Mouse (Mus musculus) MEL (cell line): ENCODE measurements around the gene Pomt2.

Experiments
- CTCF ChIP-seq, 3 experiments: IDR thresholded peaks in 2 of 3; conservative IDR thresholded peaks in 1 of 3; 2 replicates each; pipeline ENCODE4 v1.5.1; 2011 to 2012; ENCODE audit warnings: low read length in 3 of 3, low read depth in 2 of 3, mild to moderate bottlenecking in 2 of 3, improper control_type of control experiment in 1 of 3, inconsistent platforms in 1 of 3, mixed read lengths in 1 of 3, moderate library complexity in 1 of 3; ENCODE audit not compliant: control insufficient read depth in 1 of 3, insufficient read depth in 1 of 3, poor library complexity in 1 of 3, severe bottlenecking in 1 of 3
- ELF1 ChIP-seq: IDR thresholded peaks from 2 replicates; pipeline ENCODE4 v1.6.1; 2014; ENCODE audit warnings: low read depth, mild to moderate bottlenecking, inconsistent platforms, low read length, improper control_type of control experiment, moderate library complexity
- EP300 ChIP-seq, 2 experiments: IDR thresholded peaks; 2 replicates each; pipeline ENCODE4 v1.6.1; 2011; ENCODE audit warnings: improper control_type of control experiment in 2 of 2, low read length in 2 of 2, low read depth in 1 of 2, mild to moderate bottlenecking in 1 of 2
- MEF2A ChIP-seq: IDR thresholded peaks from 2 replicates; pipeline ENCODE4 v1.6.1; 2014; ENCODE audit warnings: low read depth, mild to moderate bottlenecking, inconsistent platforms, low read length, improper control_type of control experiment; ENCODE audit not compliant: poor library complexity, insufficient replicate concordance, severe bottlenecking; ENCODE audit errors: extremely low read depth
- POLR2A ChIP-seq, 2 experiments: IDR thresholded peaks; 2 replicates each; pipeline ENCODE4 v1.6.1; 2011 to 2012; ENCODE audit warnings: low read length in 2 of 2, mild to moderate bottlenecking in 2 of 2, control low read depth in 1 of 2, improper control_type of control experiment in 1 of 2, low read depth in 1 of 2, moderate library complexity in 1 of 2; ENCODE audit not compliant: control insufficient read depth in 1 of 2, insufficient read depth in 1 of 2, poor library complexity in 1 of 2
- POLR2AphosphoS5 ChIP-seq: IDR thresholded peaks from 2 replicates; pipeline ENCODE4 v1.6.1; 2012; ENCODE audit warnings: low read depth, borderline replicate concordance, mild to moderate bottlenecking, inconsistent platforms, low read length, moderate library complexity, mixed read lengths
- RAD21 ChIP-seq: IDR thresholded peaks from 2 replicates; pipeline ENCODE4 v1.6.1; 2011; ENCODE audit warnings: mild to moderate bottlenecking, low read depth, low read length, improper control_type of control experiment
- RCOR1 ChIP-seq: IDR thresholded peaks from 2 replicates; pipeline ENCODE4 v1.6.1; 2012; ENCODE audit warnings: low read depth, mild to moderate bottlenecking, inconsistent platforms, low read length, improper control_type of control experiment
- TAL1 ChIP-seq: IDR thresholded peaks from 2 replicates; pipeline ENCODE4 v1.6.1; 2012; ENCODE audit warnings: mild to moderate bottlenecking, inconsistent platforms, low read length, moderate library complexity, mixed read lengths
- TBP ChIP-seq: IDR thresholded peaks from 2 replicates; pipeline ENCODE4 v1.8.0; 2011; ENCODE audit warnings: low read depth, low read length, improper control_type of control experiment
- TCF12 ChIP-seq: IDR thresholded peaks from 2 replicates; pipeline ENCODE4 v1.6.1; 2014; ENCODE audit warnings: low read depth, mild to moderate bottlenecking, inconsistent platforms, low read length, improper control_type of control experiment, moderate library complexity
- ZC3H11A ChIP-seq: IDR thresholded peaks from 2 replicates; pipeline ENCODE4 v1.6.1; 2012; ENCODE audit warnings: low read depth, mild to moderate bottlenecking, inconsistent platforms, low read length, improper control_type of control experiment

DNA sequence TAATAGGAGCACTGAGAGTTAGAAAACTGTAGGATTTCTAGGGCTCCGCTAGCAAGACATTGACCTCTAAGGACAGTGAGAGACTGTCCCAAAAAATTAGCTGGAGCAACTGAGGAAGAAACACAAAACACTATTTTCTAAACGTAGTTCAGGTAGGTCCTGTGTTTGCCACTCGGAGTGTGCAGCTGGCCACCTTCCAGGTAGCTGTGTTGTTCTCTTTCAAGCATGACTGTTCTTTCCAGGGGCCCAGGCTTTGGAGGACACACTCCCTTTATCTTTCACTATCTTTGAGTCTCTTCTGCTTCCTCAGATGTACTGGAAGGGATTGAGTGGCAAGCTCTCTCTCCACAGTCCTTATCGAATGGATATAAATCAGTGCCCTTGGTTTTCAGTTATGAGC is 44.3 kb downstream of the Pomt2 start:
- TF ChIP-seq RAD21 (no peak), ELF1 (no peak), CTCF (IDR thresholded peaks at IDR 0.05 in 2 of 3, conservative IDR thresholded peaks at IDR 0.05 in 1 of 3; ENCODE audit: control insufficient read depth in 1 of 3, insufficient read depth in 1 of 3, low read depth in 2 of 3, low read length in 3 of 3, poor library complexity in 1 of 3, severe bottlenecking in 1 of 3) (no peak), TBP (no peak), ZC3H11A (no peak), POLR2A (IDR thresholded peaks at IDR 0.05; ENCODE audit: control insufficient read depth in 1 of 2, insufficient read depth in 1 of 2, low read depth in 1 of 2, low read length in 2 of 2, poor library complexity in 1 of 2) (no peak), TAL1 (no peak), RCOR1 (peak; percentile 63; the same call in 1 of the 2 replicates), POLR2AphosphoS5 (no peak), EP300 (IDR thresholded peaks at IDR 0.05; ENCODE audit: low read depth in 1 of 2, low read length in 2 of 2) (no peak), MEF2A (no peak), TCF12 (no peak)
